Mouse (Mus musculus) heart, embryonic 14.5 days (tissue): ENCODE data around the gene R3hdm4. TPM values are rescaled to one million over a fixed set of nuclear protein-coding genes. Genes with fewer than 3 reads are reported as not detected.
A peak's percentile ranks its signal among the peaks of the same experiment; 100 is the strongest.

Experiments
- ATAC-seq: fragments of 200-750 bp; cut with Nextera tagmentation; 2 replicates; pipeline ENCODE4 v1.8.0; 2017; ENCODE audit warnings: low read depth, moderate TSS enrichment; ENCODE audit not compliant: insufficient number of reproducible peaks, insufficient read depth, low FRiP score
- H3K27ac ChIP-seq, 2 experiments: fragments of 200-500 bp in 1 of 2; fragments of 300-500 bp in 1 of 2; sonication (generic) in 1 of 2; replicated peaks in 1 of 2; 2 replicates each; pipeline ENCODE4 v1.5.1; 2012 to 2014; ENCODE audit warnings: low read depth in 2 of 2, low read length in 2 of 2, control low read depth in 1 of 2, mild to moderate bottlenecking in 1 of 2, mixed read lengths in 1 of 2; ENCODE audit not compliant: control insufficient read depth in 1 of 2, insufficient read depth in 1 of 2
- H3K27me3 ChIP-seq: fragments of 300-500 bp; sonication (generic); 2 replicates; pipeline ENCODE4 v1.6.1; 2014; ENCODE audit warnings: mild to moderate bottlenecking, low read length, control low read depth; ENCODE audit not compliant: control insufficient read depth, insufficient read depth
- H3K36me3 ChIP-seq: fragments of 300-500 bp; sonication (generic); 2 replicates; pipeline ENCODE4 v1.6.1; 2014; ENCODE audit warnings: mild to moderate bottlenecking, control low read depth, low read length, mixed read lengths; ENCODE audit not compliant: control insufficient read depth, insufficient read depth
- H3K4me1 ChIP-seq, 2 experiments: fragments of 200-500 bp in 1 of 2; fragments of 300-500 bp in 1 of 2; sonication (generic) in 1 of 2; 2 replicates each; pipeline ENCODE4 v1.6.1; 2012 to 2014; ENCODE audit warnings: low read length in 2 of 2, control low read depth in 1 of 2, mixed read lengths in 1 of 2; ENCODE audit not compliant: control insufficient read depth in 2 of 2, insufficient read depth in 2 of 2
- H3K4me2 ChIP-seq: fragments of 300-500 bp; sonication (generic); 2 replicates; pipeline ENCODE4 v1.6.1; 2014; ENCODE audit warnings: mild to moderate bottlenecking, low read length
- H3K4me3 ChIP-seq, 2 experiments: fragments of 200-500 bp in 1 of 2; fragments of 300-500 bp in 1 of 2; sonication (generic) in 1 of 2; 2 replicates each; pipeline ENCODE4 v1.5.1; 2012 to 2014; ENCODE audit warnings: low read length in 2 of 2, mild to moderate bottlenecking in 2 of 2, control low read depth in 1 of 2, low read depth in 1 of 2, moderate library complexity in 1 of 2; ENCODE audit not compliant: control insufficient read depth in 1 of 2, insufficient read depth in 1 of 2
- H3K9ac ChIP-seq: fragments of 300-500 bp; sonication (generic); 2 replicates; pipeline ENCODE4 v1.6.1; 2014; ENCODE audit warnings: mild to moderate bottlenecking, low read length
- H3K9me3 ChIP-seq: fragments of 300-500 bp; sonication (generic); 2 replicates; pipeline ENCODE4 v1.6.1; 2016; ENCODE audit warnings: low read length, control low read depth; ENCODE audit not compliant: control insufficient read depth
- WGBS: fragments of 180-500 bp; shearing (Covaris S2); extraction: QIAGEN DNeasy Blood & Tissue Kit; methylation state at CpG from one replicate; pipeline ENCODE4 v1.1.7; 2014; 5-methylcytosine and 5-hydroxymethylcytosine counted together
- polyA plus RNA-seq: library from polyadenylated mRNA; unstranded; fragments of >200 nt; fragmentation: Nextera tagmentation; extraction: Ambion mirVana; gene quantifications from 2 replicates; pipeline ENCODE4 v1.2.1, GENCODE M21; 2014

R3hdm4 gene
- polyA plus RNA-seq, 1 experiment from 2014 or later, result 96.7 TPM

DNA sequence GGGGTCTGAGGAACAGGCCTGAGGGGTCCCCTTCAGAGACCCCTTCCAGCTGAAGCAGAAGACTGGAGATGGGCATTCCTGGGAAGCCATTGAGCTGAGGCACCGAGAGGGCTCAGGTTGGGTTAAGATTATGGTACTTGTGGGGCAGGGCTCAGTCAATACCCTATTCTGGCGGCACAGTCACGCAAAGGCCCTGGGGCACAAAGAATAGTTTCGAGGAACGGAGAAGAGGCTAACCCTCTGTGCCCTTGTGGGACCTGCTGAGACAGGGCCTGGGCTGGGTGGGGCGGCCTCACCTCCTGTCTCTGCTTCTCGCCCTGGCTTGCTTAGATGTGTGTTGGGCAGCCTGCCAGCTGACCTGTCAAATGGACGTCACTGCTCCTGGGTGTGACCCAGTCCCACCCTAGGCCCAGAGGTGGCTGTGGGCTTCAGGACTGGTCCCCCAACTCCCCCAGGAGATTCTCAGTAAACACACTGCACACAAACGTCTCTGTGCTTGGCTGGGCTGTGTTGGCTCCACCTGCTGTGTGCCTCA, 12.2 kb upstream of the R3hdm4 start:
- no peaks in the 10 kb centered on the region for H3K27me3 ChIP-seq
- no peak overlapping the region for H3K4me2 ChIP-seq
- peak overlapping the region; percentile 6 to 31; a peak in 2 of 4 replicates for H3K27ac ChIP-seq
- H3K9me3 ChIP-seq, result no peaks in the 10 kb centered on the region
- no peak overlapping the region for H3K4me3 ChIP-seq
- H3K36me3 ChIP-seq, result peaks cover 41% of the 10 kb centered on the region
- 50% methylated on average over 9 of the region's 9 CpGs for WGBS
- peaks cover 44 to 74% of the 10 kb centered on the region in 2 experiments for H3K4me1 ChIP-seq
- peak overlapping the region; percentile 13; the same call in 1 of the 2 replicates for H3K9ac ChIP-seq
- ATAC-seq, result no peak

DNA sequence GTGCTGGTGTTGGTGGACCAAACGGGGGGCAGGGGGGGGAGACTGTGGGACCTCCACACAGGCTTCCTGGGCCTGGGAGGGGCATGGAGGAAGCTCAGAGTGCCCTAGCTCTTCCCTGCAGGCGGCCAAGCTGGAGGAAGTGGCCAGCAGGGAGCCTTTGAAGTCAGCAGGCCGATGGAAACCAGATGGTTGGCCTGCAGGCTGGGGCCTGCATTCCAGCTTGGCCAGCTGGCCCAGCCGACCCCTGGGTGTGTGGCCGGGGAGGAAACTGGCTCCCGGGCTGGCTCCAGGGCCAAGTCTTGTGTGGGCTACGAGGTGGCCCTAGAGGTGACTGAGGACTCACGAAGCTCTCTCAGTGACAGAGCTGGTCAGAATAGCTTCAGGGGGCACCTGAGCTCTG, 11.7 kb upstream of the R3hdm4 start:
- WGBS, result 10% methylated on average over 8 of the region's 8 CpGs
- Histone ChIP-seq H3K4me1 (peaks cover 44 to 70% of the 10 kb centered on the region in 2 experiments), H3K4me3 (no peak overlapping the region), H3K27me3 (no peaks in the 10 kb centered on the region), H3K36me3 (peaks cover 37% of the 10 kb centered on the region), H3K9ac (peak overlapping the region; percentile 13; the same call in 1 of the 2 replicates), H3K4me2 (no peak overlapping the region), H3K9me3 (no peaks in the 10 kb centered on the region), H3K27ac (peak overlapping the region; percentile 6 to 31; a peak in 2 of 4 replicates)
- ATAC-seq, result no peak

DNA sequence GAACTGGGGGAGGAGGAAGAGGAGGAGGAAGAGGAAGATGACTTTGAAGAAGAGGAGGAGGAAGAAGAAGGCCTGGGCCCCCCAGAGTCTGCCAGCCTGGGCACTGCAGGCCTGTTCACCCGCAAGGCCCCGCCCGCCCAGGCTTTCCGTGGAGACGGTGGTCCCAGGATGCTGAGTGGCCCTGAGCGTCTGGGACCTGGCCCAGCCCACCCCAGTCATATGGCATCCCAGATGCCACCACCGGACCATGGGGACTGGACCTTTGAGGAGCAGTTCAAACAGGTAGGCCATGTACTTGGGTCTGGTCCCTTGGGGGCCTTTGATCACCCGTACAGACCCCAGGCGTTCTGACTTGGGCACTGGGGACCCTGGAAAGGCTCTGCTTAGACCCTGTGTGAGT, 10.8 kb upstream of the R3hdm4 start:
- H3K9ac ChIP-seq, result peak overlapping the region; percentile 13; the same call in 1 of the 2 replicates
- peaks cover 37 to 60% of the 10 kb centered on the region in 2 experiments for H3K4me1 ChIP-seq
- H3K27me3 ChIP-seq, result no peaks in the 10 kb centered on the region
- no peak overlapping the region for H3K4me3 ChIP-seq
- no peak for ATAC-seq
- H3K27ac ChIP-seq, result no peak overlapping the region
- peaks cover 37% of the 10 kb centered on the region for H3K36me3 ChIP-seq
- WGBS, result 83% methylated on average over 9 of the region's 9 CpGs
- no peaks in the 10 kb centered on the region for H3K9me3 ChIP-seq
- no peak overlapping the region for H3K4me2 ChIP-seq

DNA sequence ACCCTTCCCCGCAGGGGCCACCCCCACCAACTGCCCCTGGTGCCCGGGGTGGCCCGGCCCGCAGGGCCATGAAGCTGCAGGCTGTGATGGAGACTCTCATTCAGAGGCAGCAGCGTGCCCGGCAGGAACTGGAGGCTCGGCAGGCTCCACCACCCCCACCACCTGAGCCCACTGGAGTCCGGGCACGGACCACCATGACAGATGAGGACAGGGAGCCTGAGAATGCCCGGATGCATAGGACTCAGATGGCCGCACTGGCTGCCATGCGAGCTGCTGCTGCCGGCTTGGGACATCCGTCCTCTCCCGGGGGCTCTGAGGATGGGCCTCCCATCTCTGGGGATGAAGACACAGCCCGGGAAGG, 9.8 kb upstream of the R3hdm4 start:
- Histone ChIP-seq H3K4me2 (no peak overlapping the region), H3K9ac (no peak overlapping the region), H3K4me1 (peaks cover 34 to 58% of the 10 kb centered on the region in 2 experiments), H3K4me3 (no peak overlapping the region), H3K36me3 (peaks cover 37% of the 10 kb centered on the region), H3K27me3 (no peaks in the 10 kb centered on the region), H3K27ac (no peak overlapping the region), H3K9me3 (no peaks in the 10 kb centered on the region)
- no peak for ATAC-seq
- 94% methylated on average over 16 of the region's 16 CpGs for WGBS

DNA sequence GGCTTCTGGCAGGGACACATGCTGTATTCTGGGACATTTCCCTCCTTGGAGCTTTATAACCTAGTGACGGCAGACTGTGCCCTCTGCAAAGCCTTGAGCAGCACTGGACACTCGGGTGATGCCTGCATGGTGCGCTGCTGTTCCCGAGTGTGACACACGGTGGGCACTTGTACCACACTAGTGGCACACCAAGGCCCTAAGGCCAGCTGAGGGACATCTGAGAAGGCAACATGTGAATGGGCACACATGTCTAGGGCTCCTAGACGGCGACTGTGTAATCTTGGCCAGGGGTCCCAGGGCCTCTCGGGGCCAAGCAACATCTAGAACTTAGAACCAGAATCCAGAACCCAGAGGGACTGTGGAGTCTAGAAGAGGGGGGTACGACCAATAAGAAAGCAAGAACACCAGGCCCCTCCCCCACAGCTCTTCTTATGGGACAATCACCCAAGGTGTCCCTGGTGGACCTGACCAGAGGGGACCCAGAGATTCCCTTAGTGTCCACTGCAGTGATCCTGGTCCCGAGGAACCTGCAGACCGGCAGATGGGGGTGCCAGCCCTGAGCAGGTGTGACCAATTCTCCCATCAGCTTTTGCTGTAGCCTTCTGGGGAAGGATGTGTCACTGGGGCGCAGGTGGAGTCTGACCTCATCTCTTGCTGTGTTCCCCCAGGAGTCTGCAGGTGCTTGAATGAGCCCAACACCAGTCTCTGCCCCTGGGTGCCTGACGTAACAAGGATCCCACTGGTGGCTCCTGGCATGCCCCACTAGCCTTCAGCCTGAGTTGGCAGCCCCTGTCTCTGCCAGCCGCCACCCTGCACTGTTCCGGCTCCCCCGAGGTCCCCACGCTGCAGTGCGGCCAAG, 9.2 kb upstream of the R3hdm4 start:
- Histone ChIP-seq H3K27me3 (no peaks in the 10 kb centered on the region), H3K4me3 (no peak overlapping the region), H3K36me3 (peaks cover 33% of the 10 kb centered on the region), H3K27ac (no peak overlapping the region), H3K9ac (no peak overlapping the region), H3K4me1 (peaks cover 32 to 57% of the 10 kb centered on the region in 2 experiments), H3K9me3 (no peaks in the 10 kb centered on the region), H3K4me2 (no peak overlapping the region)
- ATAC-seq, result no peak
- WGBS, result 87% methylated on average over 18 of the region's 18 CpGs

DNA sequence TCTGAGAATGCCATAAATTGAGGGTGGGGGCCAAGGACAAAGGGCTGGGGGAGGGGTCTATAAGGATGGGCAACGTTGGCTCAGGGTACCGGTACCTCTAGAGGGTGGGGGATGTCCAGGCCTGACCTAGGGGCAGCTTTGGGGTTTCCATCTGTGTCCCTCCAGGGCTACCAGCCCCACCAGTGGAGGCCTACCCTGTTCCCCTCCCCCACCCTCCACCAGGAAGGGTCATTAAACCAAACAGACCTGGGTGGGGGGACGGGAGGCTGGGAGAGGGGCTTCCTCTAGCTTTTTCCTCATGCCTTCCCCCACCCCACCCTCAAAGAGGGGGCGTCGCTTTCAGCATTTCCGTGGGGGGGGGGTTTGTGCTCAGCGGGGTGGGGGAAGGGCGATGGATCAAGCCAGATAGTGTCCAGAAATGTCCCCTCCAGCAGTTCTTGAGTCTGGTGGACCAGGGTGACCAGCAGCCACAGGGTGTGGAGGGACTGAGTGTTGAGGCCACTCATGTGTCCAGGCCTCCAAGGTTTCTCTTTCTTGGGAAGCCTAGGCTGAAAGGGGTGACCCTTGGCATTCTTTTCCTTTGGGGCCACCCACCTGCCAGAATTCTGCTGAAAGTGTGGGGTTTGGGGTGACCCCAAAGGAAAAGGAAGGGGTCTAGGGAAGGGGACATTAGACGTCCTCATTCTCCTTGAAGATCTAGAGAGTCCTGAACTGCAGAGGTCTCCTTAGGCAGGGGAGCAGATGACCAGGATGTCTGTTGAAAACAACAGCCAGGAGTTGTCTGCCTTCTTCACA, 8.1 kb upstream of the R3hdm4 start:
- peaks cover 29 to 51% of the 10 kb centered on the region in 2 experiments for H3K4me1 ChIP-seq
- H3K36me3 ChIP-seq, result peaks cover 27% of the 10 kb centered on the region
- no peaks in the 10 kb centered on the region for H3K9me3 ChIP-seq
- peak overlapping the region; percentile 95; the same call in 1 of the 2 replicates for H3K9ac ChIP-seq
- 20% methylated on average over 9 of the region's 9 CpGs for WGBS
- no peak for ATAC-seq
- no peaks in the 10 kb centered on the region for H3K27me3 ChIP-seq
- peak overlapping the region; percentile 89 to 93; a peak in 3 of 4 replicates for H3K4me3 ChIP-seq
- peak overlapping the region; percentile 83 for H3K4me2 ChIP-seq
- H3K27ac ChIP-seq, result peak overlapping the region in 1 of 2 experiments; percentile 94; a peak in 2 of 4 replicates

DNA sequence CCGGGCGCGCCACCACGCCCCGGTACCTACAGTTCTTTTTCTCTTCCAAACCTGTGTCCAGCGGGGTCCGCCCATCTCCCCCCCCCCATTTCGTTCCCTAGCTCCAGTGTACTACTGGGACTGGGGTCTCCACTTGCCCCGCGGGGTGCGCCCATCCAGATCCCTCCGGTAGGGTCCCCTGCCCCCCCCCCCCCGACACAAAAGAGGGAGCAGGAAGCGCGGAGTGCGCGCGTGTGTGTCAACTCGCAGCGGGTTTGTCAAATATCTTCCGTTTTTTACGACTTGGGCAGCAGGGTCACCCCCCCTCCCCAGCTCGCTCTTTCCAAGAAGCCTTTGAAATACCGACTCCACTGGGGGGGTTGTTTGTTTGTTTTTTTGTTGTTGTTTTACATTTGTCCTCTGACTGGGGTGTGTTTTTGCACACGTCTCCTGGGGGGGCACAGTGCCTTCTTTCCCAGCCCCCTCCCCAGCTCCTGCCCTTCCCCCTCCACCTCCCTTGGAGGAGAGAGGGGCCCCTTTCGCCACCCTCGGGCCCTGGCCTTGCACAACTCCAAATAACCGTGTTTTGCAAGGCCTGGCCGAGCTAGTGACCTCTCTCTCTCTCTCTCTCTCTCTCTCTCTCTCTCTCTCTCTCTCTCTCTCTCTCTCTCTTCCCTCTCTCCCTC, 7.2 kb upstream of the R3hdm4 start:
- Histone ChIP-seq H3K4me2 (peak overlapping the region; percentile 83), H3K27me3 (peaks cover 3% of the 10 kb centered on the region; the same call in 1 of the 2 replicates), H3K9ac (peak overlapping the region; percentile 95), H3K36me3 (peaks cover 19% of the 10 kb centered on the region), H3K27ac (peak overlapping the region; percentile 88 to 94), H3K9me3 (no peaks in the 10 kb centered on the region), H3K4me3 (peak overlapping the region; percentile 89 to 93), H3K4me1 (peaks cover 20 to 42% of the 10 kb centered on the region in 2 experiments)
- no peak for ATAC-seq
- under 1% methylated on average over 29 of the region's 29 CpGs for WGBS
